Mouse (Mus musculus) spleen, postnatal 36 days (tissue): Measurements from ENCODE around the gene Pam.
"Not testable (repeated sequence)": the region's sequence is repeated elsewhere in the genome, so short reads cannot be mapped to it uniquely, and the experiment has no call there.

Experiments
- DNase-seq, 2 experiments: peaks; one replicate each; pipeline ENCODE4 v3.0.0; 2022; ENCODE audit warnings: low spot score in 2 of 2, mixed read lengths in 1 of 2

Pam gene

GRCm38 (mm10) chr1:97969765-97970164 is 125.7 kb downstream of the Pam start:
- no peak for DNase-seq

DNA sequence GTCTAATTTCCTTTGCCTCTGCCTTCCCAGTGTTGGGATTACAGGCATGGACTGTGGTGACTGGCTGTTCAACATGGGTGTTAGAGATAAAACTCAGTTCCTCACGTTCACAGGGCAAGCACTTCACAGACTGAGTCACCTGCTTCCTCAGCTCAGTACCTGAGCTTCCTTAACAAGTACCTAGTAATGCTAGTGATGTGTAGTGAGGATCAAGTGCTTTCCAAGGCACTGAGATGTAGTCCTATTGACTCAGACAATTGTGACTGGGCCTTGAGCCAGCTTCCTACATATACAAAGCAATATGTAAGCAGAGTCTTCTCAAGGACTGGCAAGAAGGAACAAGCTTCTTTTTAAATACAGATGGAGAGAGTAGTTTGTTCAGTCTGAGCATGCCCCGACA is 131.7 kb downstream of the Pam start:
- DNase-seq: no peak

- DNase-seq: no peak
Measured at GRCm38 (mm10) chr1:97962134-97962533, 133.3 kb downstream of the Pam start.

DNA sequence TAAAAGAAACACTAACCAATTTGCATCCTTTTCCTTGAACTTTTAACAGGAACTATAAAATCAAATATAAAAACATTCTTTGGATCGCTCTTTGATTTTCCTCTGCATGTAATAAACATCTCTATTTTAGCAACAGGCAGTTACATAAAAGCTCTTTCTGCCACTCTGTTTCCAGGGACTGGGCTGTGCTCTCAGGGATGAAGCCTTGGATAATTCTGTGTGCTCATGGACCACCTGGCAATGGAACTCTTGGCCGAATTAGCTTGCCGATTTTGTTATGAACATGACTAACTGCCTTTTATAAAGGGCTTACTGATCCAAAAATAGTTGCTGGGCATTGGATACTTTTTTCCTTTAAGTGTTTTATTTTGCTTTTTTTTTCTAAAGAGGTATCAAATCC is 134.8 kb downstream of the Pam start:
- no peak for DNase-seq

DNA sequence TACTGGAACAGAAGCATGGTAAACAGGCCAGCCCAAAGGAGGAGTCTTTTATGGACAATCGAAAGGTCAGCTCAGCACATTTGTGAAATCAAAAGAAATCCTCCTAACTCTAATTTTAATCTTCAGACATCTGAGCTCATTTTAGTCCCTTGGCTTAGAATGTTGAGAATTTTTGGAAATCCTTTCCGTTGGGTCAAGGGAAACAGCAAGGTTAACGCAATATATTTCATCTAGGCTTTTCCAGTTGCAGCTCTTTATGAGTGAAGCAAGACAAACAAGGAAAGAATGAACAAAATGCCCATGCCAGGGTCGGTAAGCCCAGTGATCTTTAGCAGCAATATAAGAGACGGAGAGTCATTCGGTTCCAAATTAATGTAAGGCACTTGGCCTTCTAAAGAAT is 135.3 kb downstream of the Pam start:
- no peak for DNase-seq

GRCm38 (mm10) chr1:97958759-97959158 is 136.7 kb downstream of the Pam start:
- no peak for DNase-seq

- not testable (repeated sequence) for DNase-seq
Measured at GRCm38 (mm10) chr1:97949258-97949657, 146.2 kb downstream of the Pam start.

GRCm38 (mm10) chr1:97947100-97947499 is 148.3 kb downstream of the Pam start:
- no peak for DNase-seq

- DNase-seq: no peak
Measured at GRCm38 (mm10) chr1:97943908-97944608, 151.4 kb downstream of the Pam start.

DNA sequence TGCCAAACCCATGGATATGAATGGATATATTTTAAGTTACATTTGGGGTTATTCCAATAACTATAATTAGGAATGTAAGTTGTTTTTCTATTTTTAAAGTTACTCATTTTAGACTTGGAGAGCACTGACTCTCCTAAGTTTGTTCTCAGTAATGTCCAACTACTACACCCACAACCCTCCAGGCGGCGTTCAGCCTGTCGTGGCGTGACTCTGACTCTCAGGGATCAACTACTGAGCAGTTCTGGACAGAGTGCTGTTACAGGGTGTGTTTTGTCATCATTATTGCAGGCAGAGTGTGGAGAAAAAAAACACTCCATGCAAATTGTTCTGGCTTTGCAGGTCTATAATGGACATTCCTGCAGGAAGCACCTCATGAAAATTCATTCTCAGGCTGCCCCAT is 152.0 kb downstream of the Pam start:
- DNase-seq: no peak

- DNase-seq: no peak
Measured at GRCm38 (mm10) chr1:97942966-97943365, 152.5 kb downstream of the Pam start.

- no peak for DNase-seq
Measured at GRCm38 (mm10) chr1:97938586-97938985, 156.9 kb downstream of the Pam start.

DNA sequence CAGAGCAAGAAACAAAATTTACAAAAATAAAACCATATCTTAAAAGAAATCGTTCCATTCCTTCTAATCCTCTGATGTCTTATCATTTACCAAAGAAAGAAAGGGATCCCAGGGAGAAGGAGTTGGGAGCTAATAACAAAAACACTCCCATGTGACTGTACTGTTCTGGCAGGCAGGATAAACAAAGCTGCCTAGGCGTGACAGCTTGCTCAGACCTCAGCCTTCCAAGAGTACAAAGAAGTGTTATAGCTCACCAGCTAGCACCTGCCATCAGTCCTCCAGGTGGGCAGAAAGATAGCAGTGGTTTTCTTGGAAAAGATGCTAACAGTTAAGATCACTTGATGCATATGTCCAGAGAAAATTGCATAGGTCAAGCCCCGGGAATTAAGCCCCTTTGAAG is 157.4 kb downstream of the Pam start:
- no peak for DNase-seq

GRCm38 (mm10) chr1:97934940-97935339 is 160.5 kb downstream of the Pam start:
- DNase-seq: no peak

DNA sequence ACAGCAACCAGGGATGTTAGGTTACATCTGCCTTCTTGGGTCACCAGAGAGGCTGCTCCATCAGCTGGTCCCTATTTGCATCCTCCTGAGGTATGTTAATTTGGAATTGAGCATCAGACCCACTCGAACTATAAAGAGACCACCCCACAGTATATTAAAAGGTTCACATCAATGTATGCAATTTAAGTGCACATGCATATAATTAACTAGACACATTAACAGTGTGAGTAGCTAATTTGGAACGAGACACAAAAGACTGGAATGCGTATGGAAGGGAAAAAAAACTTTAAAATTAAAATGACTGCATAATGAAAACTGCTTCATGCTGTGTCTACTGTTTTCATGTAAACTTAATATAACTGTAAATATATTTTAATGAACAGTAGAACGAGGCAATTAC is 164.2 kb downstream of the Pam start:
- DNase-seq: no peak

DNA sequence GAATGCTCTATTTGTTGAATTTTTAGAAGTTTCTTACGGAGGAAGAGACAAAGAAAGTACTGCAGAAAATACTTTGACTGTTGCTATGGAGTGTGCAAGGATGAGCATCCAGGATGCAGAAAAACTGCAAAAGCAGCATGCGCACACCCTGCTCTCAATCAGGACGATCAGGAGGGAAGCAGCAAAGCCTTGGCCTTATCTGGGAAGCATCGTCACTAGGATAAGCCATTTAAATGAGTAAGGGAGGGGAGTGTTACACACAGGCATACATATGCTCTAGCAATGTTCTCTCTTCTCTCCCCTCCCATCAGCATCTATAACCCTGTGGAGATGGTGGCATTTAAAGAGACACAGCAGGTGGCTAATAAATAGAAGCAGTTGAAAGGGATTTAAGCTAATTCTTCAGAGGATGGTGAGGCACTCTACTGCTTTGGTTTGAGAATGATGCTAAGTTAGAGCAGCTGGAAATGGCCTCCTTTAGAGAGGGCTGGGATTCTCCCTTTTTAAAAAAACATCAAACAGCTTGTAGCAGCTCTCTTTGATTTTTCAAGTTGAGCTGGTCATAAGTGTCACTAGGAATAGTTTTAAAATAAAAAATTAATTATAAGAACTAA is 165.9 kb downstream of the Pam start:
- no peak for DNase-seq

GRCm38 (mm10) chr1:97926789-97927188 is 168.7 kb downstream of the Pam start:
- no peak for DNase-seq

- DNase-seq: no peak
Measured at GRCm38 (mm10) chr1:97926017-97926540, 169.4 kb downstream of the Pam start.

DNA sequence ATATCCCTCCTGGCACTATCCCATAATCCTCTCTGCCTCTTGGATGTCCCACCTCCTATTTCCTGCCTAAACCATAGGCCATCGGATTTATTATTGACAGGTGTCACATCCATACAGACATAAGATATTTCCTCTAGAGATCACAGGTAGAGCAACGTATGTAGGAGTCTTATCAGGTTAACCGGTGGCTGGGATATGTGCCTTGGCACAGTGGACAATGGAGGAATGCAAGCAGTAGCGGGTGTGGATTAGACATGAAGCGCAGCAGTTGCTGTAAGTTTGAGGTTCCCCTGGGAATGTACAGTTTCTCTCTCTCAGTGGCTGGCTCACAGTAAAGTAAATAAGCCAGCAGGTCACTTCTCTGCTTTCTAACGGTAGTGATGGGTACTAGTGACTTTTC is 173.1 kb downstream of the Pam start:
- DNase-seq: no peak

- DNase-seq: no peak
Measured at GRCm38 (mm10) chr1:97921886-97922285, 173.6 kb downstream of the Pam start.

GRCm38 (mm10) chr1:97918495-97918894 is 177.0 kb downstream of the Pam start:
- peak; percentile 3 to 5 for DNase-seq

DNA sequence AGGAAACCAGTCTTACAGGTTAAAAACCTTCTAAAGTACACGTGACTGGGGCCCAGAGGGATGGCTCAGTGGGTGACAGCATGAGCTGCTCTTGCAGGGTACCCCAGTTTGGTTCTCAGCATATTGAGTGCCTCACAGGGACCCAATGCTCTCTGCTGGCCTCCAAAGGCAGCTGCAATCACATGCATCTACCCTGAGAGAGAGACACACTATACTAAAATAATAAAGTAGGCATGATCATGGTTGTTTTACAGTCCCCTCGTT is 178.5 kb downstream of the Pam start:
- DNase-seq: no peak

DNA sequence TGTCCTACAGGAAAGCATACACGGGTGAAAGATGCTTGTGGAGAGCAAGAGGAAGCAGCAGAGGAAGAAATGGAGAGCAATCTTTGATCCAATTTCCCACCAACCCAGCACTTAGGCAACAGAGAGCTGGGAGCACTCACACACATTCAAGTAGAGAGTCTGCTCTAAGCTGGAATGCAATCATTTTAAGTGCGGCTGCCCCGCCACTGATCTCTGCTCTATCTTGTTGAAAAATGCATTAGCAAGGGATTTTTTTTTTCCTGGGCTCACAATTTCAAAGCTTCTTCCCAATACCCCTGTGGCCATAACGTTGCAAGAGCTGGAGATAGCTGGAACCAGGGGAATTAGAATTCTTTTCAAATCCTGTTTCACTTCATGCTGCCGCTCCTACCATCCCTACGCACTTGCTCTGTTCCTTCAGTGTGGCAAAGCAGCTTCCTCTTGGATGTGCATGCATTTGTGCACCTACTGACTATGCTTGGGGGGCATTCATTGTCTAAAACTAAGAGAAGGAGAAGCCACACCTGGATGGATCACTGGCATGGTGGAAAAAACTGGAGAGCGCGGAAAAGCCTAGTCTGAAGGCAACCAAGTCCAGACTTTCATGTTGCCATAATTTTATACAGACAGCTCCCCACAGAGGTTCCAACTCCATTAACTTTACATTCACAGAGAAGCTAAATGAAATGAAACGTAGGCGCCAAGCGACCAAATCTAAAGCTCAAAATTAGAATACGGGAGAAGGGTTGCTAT is 179.1 kb downstream of the Pam start:
- DNase-seq: no peak
